Mouse (Mus musculus): ENCODE measurements around the gene 1700016H13Rik. TPM values are rescaled to one million over a fixed set of nuclear protein-coding genes. Genes with fewer than 3 reads are reported as not detected.

1700016H13Rik gene
- total and polyA plus RNA-seq, 3 experiments, result 0.23 to 0.40 TPM; not detected in 1

GRCm38 (mm10) chr5:103700661-103701060 lies 44.9 kb upstream of the 1700016H13Rik start:
- Histone ChIP-seq H3K36me3 (ENCODE audit: control insufficient read depth in 1 of 2, insufficient read depth in 2 of 2, low read length in 2 of 2) (no peaks in the 10 kb centered on the region), H3K9ac (ENCODE audit: control insufficient read depth, low read depth, low read length, poor library complexity, severe bottlenecking) (no peak overlapping the region), H3K9me3 (replicated peaks; ENCODE audit: insufficient read depth, low read length) (no peaks in the 10 kb centered on the region), H3K4me3 (ENCODE audit: control insufficient read depth in 1 of 2, insufficient read depth in 1 of 2, low read depth in 2 of 2, low read length in 2 of 2) (no peak overlapping the region), H3K27me3 (ENCODE audit: control insufficient read depth in 1 of 2, insufficient read depth in 2 of 2, low read length in 2 of 2) (peaks cover 0 to 2% of the 10 kb centered on the region in 2 experiments; a peak in 1 of 4 replicates), H3K79me2 (ENCODE audit: control insufficient read depth, insufficient read depth, low read length, poor library complexity) (no peaks in the 10 kb centered on the region), H3K4me1 (ENCODE audit: control insufficient read depth in 1 of 2, insufficient read depth in 2 of 2, low read length in 2 of 2) (no peaks in the 10 kb centered on the region), H3K27ac (ENCODE audit: control insufficient read depth, low read depth, low read length) (no peak overlapping the region)
- no peak for TF ChIP-seq HCFC1 (IDR thresholded peaks at IDR 0.05; ENCODE audit: low read depth, low read length)
- no peak for TF ChIP-seq SMC3 (IDR thresholded peaks at IDR 0.05; ENCODE audit: low read depth, low read length)
- no peak for DNase-seq (ENCODE audit: low read depth, low spot score)

- H3K9ac ChIP-seq (ENCODE audit: control insufficient read depth, low read depth, low read length, poor library complexity, severe bottlenecking), result no peak overlapping the region
- H3K4me3 ChIP-seq (ENCODE audit: control insufficient read depth in 1 of 2, insufficient read depth in 1 of 2, low read depth in 2 of 2, low read length in 2 of 2), result no peak overlapping the region
- H3K4me1 ChIP-seq (ENCODE audit: control insufficient read depth in 1 of 2, insufficient read depth in 2 of 2, low read length in 2 of 2), result no peaks in the 10 kb centered on the region
- DNase-seq (ENCODE audit: low read depth, low spot score), result no peak
- H3K9me3 ChIP-seq (replicated peaks; ENCODE audit: insufficient read depth, low read length), result no peaks in the 10 kb centered on the region
- no peak overlapping the region for H3K27ac ChIP-seq (ENCODE audit: control insufficient read depth, low read depth, low read length)
- no peaks in the 10 kb centered on the region for H3K79me2 ChIP-seq (ENCODE audit: control insufficient read depth, insufficient read depth, low read length, poor library complexity)
- H3K27me3 ChIP-seq (ENCODE audit: control insufficient read depth in 1 of 2, insufficient read depth in 2 of 2, low read length in 2 of 2), result peaks cover 0 to 2% of the 10 kb centered on the region in 2 experiments; a peak in 1 of 4 replicates
- no peak for TF ChIP-seq RCOR1 (IDR thresholded peaks at IDR 0.05; ENCODE audit: low read depth, low read length)
- TF ChIP-seq POLR2AphosphoS2 (IDR thresholded peaks at IDR 0.05; ENCODE audit: low read length), result no peak
- TF ChIP-seq MXI1 (IDR thresholded peaks at IDR 0.05; ENCODE audit: low read depth, low read length), result no peak
- TF ChIP-seq BHLHE40 (IDR thresholded peaks at IDR 0.05; ENCODE audit: borderline replicate concordance, low read depth, low read length), result no peak
- TF ChIP-seq SIN3A (IDR thresholded peaks at IDR 0.05; ENCODE audit: low read length), result no peak
- no peak for TF ChIP-seq E2F4 (IDR thresholded peaks at IDR 0.05; ENCODE audit: borderline replicate concordance, low read depth, low read length)
- TF ChIP-seq MAX (IDR thresholded peaks at IDR 0.05; ENCODE audit: low read length), result no peak
- TF ChIP-seq POLR2AphosphoS5 (IDR thresholded peaks at IDR 0.05; ENCODE audit: borderline replicate concordance, low read depth, low read length), result no peak
- no peak for TF ChIP-seq ZMIZ1 (IDR thresholded peaks at IDR 0.05; ENCODE audit: low read depth, low read length)
- no peak for TF ChIP-seq RAD21 (IDR thresholded peaks at IDR 0.05; ENCODE audit: low read depth, low read length)
- TF ChIP-seq TBP (IDR thresholded peaks at IDR 0.05; ENCODE audit: low read depth, low read length), result no peak
- TF ChIP-seq GATA1 (IDR thresholded peaks at IDR 0.05; ENCODE audit: low read depth, low read length), result no peak
- TF ChIP-seq CTCF (IDR thresholded peaks at IDR 0.05 in 2 of 3, conservative IDR thresholded peaks at IDR 0.05 in 1 of 3; ENCODE audit: control insufficient read depth in 1 of 3, insufficient read depth in 1 of 3, low read depth in 2 of 3, low read length in 3 of 3, poor library complexity in 1 of 3, severe bottlenecking in 1 of 3), result no peak
- no peak for TF ChIP-seq EP300 (IDR thresholded peaks at IDR 0.05; ENCODE audit: low read depth in 1 of 2, low read length in 2 of 2)
- no peak for TF ChIP-seq KAT2A (conservative IDR thresholded peaks at IDR 0.05; ENCODE audit: low read depth, low read length)
- TF ChIP-seq MEF2A (IDR thresholded peaks at IDR 0.05; ENCODE audit: extremely low read depth, insufficient replicate concordance, low read depth, low read length, poor library complexity, severe bottlenecking), result no peak
- no peaks in the 10 kb centered on the region for H3K36me3 ChIP-seq (ENCODE audit: control insufficient read depth in 1 of 2, insufficient read depth in 2 of 2, low read length in 2 of 2)
These were observed 43.7 kb upstream of the 1700016H13Rik start for GRCm38 (mm10) chr5:103699537-103699936.
